Mouse (Mus musculus) intestine, embryonic 15.5 days (tissue): Measurements from ENCODE around the gene Mef2c. TPM values are rescaled to one million over a fixed set of nuclear protein-coding genes. Genes with fewer than 3 reads are reported as not detected.

Experiments
- ATAC-seq: fragments of 200-750 bp; cut with Nextera tagmentation; 2 replicates; pipeline ENCODE4 v1.8.0; 2017; ENCODE audit warnings: moderate TSS enrichment, moderate library complexity
- H3K27ac ChIP-seq: fragments of 300-500 bp; sonication (generic); 2 replicates; pipeline ENCODE4 v1.5.1; 2015; ENCODE audit warnings: mild to moderate bottlenecking, inconsistent platforms
- H3K27me3 ChIP-seq: fragments of 300-500 bp; sonication (generic); replicated peaks from 2 replicates; pipeline ENCODE4 v1.6.1; 2015; ENCODE audit warnings: inconsistent platforms
- H3K36me3 ChIP-seq: fragments of 300-500 bp; sonication (generic); 2 replicates; pipeline ENCODE4 v1.6.1; 2015; ENCODE audit warnings: inconsistent platforms
- H3K4me1 ChIP-seq: fragments of 300-500 bp; sonication (generic); replicated peaks from 2 replicates; pipeline ENCODE4 v1.6.1; 2015; ENCODE audit warnings: inconsistent platforms
- H3K4me2 ChIP-seq: fragments of 300-500 bp; sonication (generic); replicated peaks from 2 replicates; pipeline ENCODE4 v1.6.1; 2015; ENCODE audit warnings: mild to moderate bottlenecking, inconsistent platforms
- H3K4me3 ChIP-seq: fragments of 300-500 bp; sonication (generic); replicated peaks from 2 replicates; pipeline ENCODE4 v1.5.1; 2015; ENCODE audit warnings: inconsistent platforms
- H3K9ac ChIP-seq: fragments of 300-500 bp; sonication (generic); 2 replicates; pipeline ENCODE4 v1.6.1; 2015; ENCODE audit warnings: inconsistent platforms
- H3K9me3 ChIP-seq: fragments of 300-500 bp; sonication (generic); 2 replicates; pipeline ENCODE4 v1.6.1; 2016; ENCODE audit warnings: inconsistent platforms
- WGBS: fragments of 180-500 bp; shearing (Covaris S2); methylation state at CpG from one replicate; pipeline ENCODE4 v1.1.7; 2015; 5-methylcytosine and 5-hydroxymethylcytosine counted together
- polyA plus RNA-seq: library from polyadenylated mRNA; unstranded; fragments of >200 nt; fragmentation: Nextera tagmentation; extraction: Ambion mirVana; gene quantifications from 2 replicates; pipeline ENCODE4 v1.2.1, GENCODE M21; 2015

Mef2c gene
- polyA plus RNA-seq, 1 experiment from 2014 or later, result 39.1 TPM

DNA sequence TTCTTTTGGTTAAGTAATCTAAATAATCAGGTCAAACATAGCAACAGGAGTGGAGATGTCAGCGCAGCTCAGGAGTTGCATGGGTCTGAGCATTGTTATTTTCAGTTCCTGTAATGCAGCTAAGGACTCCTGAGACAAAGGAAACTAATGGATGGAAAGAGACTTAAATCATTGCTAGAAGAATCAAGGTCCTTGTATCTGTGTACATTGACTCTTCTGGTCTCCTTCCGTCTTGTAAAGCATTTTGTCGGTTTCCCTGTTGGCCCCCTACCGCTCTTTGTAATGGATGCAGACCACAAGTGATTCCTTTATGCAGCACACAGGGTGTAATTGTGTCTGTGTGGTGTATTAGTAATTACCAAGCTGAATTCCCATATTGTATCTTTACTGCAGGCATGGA, 101.0 kb downstream of the Mef2c start:
- no peak overlapping the region for H3K27ac ChIP-seq
- no peak overlapping the region for H3K4me3 ChIP-seq
- ATAC-seq, result no peak
- WGBS, result 50% methylated on average over 4 of the region's 4 CpGs
- H3K9me3 ChIP-seq, result no peaks in the 10 kb centered on the region
- no peaks in the 10 kb centered on the region; the same call in 1 of the 2 replicates for H3K4me1 ChIP-seq
- no peak overlapping the region for H3K4me2 ChIP-seq
- H3K9ac ChIP-seq, result no peak overlapping the region
- H3K27me3 ChIP-seq, result no peaks in the 10 kb centered on the region
- H3K36me3 ChIP-seq, result no peaks in the 10 kb centered on the region

DNA sequence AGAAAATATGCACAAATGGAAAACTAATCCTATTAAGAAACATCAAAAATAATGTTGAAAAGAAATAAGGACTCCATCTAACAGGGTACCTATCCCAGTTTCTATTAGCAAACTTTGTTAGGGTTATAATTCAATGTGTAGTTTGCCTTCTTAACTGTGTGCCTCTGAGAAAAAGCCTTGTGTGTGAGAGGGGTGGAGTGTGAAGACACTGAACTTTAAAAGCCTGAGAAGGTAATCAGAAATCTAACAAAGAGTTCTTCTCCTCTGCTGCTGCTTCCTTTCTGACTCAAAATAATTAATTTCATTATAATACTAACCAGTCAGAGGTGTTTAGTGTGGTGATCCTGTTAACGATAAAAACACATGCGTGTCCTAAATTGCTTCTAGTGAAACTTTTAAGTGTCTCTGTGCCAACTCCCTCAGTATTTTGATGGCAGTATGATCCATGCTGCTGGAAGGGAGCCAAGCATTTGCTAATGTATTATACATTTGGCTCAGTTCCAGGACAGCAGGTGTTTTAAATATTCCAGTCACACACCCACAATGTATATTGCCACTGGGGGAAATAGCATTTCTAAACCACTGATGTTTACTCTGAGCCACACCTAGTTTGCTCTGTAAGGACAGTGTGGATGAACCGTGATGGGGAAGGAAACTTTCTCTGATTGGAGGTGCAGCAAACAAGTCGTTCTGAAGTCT, 104.2 kb downstream of the Mef2c start:
- no peak overlapping the region for H3K27ac ChIP-seq

DNA sequence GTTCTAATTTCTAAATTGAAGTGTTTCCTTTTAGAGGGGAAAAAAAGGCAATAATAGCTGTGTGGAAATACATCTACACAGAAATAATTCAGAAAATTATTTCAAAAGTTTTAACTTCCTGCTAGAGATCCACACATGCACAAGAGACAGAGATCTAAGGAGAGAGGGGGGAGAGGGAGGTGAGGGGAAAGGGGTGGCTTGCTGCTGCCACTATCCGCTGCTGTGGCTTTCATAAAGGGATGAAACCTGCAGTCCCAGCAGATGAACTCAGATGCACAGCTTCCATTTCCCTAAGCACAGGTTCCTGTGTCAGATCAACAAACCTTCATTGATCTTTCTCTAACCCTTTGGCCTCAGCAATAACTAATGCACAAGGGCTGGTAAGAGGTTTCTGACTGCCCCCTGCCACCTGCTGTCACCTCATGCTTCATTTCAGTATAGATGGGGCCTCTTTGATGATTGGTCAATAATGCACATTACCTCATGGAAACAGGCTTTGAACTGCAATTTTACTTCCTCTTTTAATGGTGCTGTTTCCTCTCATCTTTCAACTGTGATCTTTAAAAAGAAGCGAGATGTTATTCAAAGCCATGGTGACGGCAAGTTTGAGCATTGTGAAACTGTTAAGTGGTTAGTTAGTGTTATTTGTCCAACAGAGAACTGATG, 105.2 kb downstream of the Mef2c start:
- WGBS, result 69% methylated on average over 3 of the region's 3 CpGs
- H3K4me1 ChIP-seq, result no peaks in the 10 kb centered on the region; the same call in 1 of the 2 replicates
- no peak for ATAC-seq
- no peaks in the 10 kb centered on the region for H3K9me3 ChIP-seq
- H3K4me2 ChIP-seq, result no peak overlapping the region
- H3K9ac ChIP-seq, result no peak overlapping the region
- H3K27ac ChIP-seq, result no peak overlapping the region
- no peaks in the 10 kb centered on the region for H3K27me3 ChIP-seq
- H3K36me3 ChIP-seq, result no peaks in the 10 kb centered on the region
- no peak overlapping the region for H3K4me3 ChIP-seq

More for the DNA sequence above, 104.2 kb downstream of the Mef2c start:
- Histone ChIP-seq H3K9ac (no peak overlapping the region), H3K9me3 (no peaks in the 10 kb centered on the region), H3K4me3 (no peak overlapping the region), H3K36me3 (no peaks in the 10 kb centered on the region), H3K4me2 (no peak overlapping the region), H3K27me3 (no peaks in the 10 kb centered on the region), H3K4me1 (no peaks in the 10 kb centered on the region; the same call in 1 of the 2 replicates)
- ATAC-seq, result peak; percentile 94
- 11% methylated on average over 4 of the region's 4 CpGs for WGBS

DNA sequence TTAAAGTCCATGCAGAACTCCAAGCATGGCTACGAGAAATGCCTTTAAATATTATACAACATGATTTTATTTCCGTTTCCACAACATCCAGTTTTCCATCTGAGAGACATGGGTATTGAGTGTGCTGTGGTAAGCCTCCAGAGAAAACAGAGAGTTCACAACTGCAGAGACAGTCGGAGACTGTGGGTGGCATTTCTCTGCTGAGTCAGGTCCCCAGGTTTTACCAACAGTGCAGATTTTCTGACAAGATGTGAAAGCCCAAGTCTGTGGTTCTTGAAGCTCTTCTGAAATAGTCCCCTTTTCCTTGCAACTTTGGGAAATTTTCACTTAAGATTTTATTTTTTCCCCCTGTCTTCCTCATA, 105.7 kb downstream of the Mef2c start:
- H3K4me1 ChIP-seq, result no peaks in the 10 kb centered on the region; the same call in 1 of the 2 replicates
- no peak overlapping the region for H3K4me3 ChIP-seq
- H3K27me3 ChIP-seq, result no peaks in the 10 kb centered on the region
- H3K36me3 ChIP-seq, result no peaks in the 10 kb centered on the region
- H3K9ac ChIP-seq, result no peak overlapping the region
- no peak overlapping the region for H3K27ac ChIP-seq
- H3K9me3 ChIP-seq, result no peaks in the 10 kb centered on the region
- H3K4me2 ChIP-seq, result no peak overlapping the region
- WGBS, result 73% methylated on average over 3 of the region's 3 CpGs
- ATAC-seq, result no peak

DNA sequence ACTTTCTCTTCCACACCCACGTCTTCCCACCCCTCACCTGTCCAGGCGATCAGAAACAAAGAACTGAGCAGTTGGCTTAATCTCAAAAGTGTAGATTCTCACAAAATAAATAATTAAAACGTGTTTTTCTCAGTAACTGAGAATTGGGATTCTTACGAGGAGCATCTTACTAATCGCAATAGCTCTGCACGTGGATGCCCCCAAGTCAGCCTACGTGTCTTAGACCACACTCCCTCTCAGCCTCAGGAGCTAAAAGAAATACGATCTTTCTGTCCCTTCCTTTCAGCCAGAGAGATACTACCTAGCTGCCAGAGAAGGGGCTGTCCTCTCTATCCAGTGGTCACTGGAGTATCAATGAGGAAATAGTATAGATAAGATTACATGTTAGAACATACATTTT, 106.3 kb downstream of the Mef2c start:
- H3K36me3 ChIP-seq, result no peaks in the 10 kb centered on the region
- 82% methylated on average over 8 of the region's 8 CpGs for WGBS

DNA sequence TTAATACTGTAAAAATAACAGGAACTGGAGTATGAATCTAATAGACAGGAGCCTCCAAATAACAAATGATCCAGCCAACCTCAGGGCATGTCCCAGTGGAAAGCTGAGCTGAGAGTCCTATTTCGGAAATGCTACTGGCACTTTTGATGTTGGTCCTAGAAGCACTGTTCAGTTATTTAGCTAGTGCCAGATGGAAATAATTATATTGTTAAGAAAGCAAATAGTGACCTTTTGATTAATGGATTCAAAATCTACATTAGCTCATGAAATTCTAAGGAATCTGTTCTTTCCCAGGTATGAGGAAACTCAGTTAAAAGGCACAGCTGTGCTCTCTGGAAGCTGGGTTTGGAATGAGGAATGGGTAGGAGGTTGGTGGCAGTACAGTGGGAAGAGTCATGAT, 108.4 kb downstream of the Mef2c start:
- Histone ChIP-seq H3K9me3 (no peaks in the 10 kb centered on the region), H3K4me3 (no peak overlapping the region), H3K27ac (no peak overlapping the region), H3K27me3 (no peaks in the 10 kb centered on the region), H3K4me1 (no peaks in the 10 kb centered on the region; the same call in 1 of the 2 replicates), H3K36me3 (no peaks in the 10 kb centered on the region), H3K9ac (no peak overlapping the region), H3K4me2 (no peak overlapping the region)
- WGBS, result 82% methylated on average over 1 of the region's 1 CpGs
- ATAC-seq, result no peak

More for the DNA sequence above, 106.3 kb downstream of the Mef2c start:
- ATAC-seq, result no peak
- H3K9ac ChIP-seq, result no peak overlapping the region
- no peaks in the 10 kb centered on the region for H3K9me3 ChIP-seq
- no peak overlapping the region for H3K27ac ChIP-seq
- H3K4me1 ChIP-seq, result no peaks in the 10 kb centered on the region; the same call in 1 of the 2 replicates
- no peak overlapping the region for H3K4me2 ChIP-seq
- H3K4me3 ChIP-seq, result no peak overlapping the region
- no peaks in the 10 kb centered on the region for H3K27me3 ChIP-seq

DNA sequence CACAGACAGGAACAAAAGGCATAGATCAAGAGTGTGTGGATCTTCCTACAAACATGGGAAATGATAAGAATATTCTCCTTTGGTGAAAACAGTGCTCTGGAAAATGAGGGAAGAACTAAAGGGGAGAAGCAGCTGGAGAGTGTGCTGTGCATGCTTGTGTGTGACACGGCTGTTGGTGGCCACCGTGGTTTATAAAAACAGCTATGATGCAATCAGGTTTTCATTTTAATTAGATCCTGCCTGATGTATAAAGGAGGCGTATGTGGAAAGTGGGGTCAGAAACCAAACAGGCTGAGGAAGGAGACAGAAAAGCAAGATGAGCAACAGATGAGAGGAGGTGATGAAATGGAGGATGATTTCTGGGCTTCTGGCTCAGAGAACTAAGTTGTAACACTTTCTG, 112.0 kb downstream of the Mef2c start:
- H3K9ac ChIP-seq, result no peak overlapping the region
- H3K36me3 ChIP-seq, result no peaks in the 10 kb centered on the region
- no peaks in the 10 kb centered on the region for H3K9me3 ChIP-seq
- no peak overlapping the region for H3K4me3 ChIP-seq
- H3K4me2 ChIP-seq, result no peak overlapping the region
- no peak overlapping the region for H3K27ac ChIP-seq
- 79% methylated on average over 3 of the region's 3 CpGs for WGBS
- ATAC-seq, result no peak
- no peaks in the 10 kb centered on the region for H3K4me1 ChIP-seq
- H3K27me3 ChIP-seq, result no peaks in the 10 kb centered on the region

DNA sequence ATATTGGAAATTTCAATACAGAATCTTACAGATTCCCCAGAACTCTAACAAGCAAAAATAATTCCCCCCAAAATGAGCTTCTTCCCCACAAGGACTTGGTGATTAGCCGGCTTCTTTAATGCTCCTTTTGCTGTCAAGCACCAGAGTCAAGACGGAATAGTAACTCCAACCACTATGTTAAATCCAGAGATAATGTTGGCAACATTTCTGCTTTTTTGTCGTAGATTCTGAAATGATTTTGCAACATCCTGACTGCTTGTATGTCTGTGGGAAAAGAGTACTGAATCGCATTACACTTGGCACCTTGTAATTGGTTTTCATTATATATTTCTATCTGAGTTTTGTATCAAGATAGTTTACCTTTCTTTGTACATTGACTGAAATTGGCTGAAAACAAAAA, 120.8 kb downstream of the Mef2c start:
- no peaks in the 10 kb centered on the region for H3K36me3 ChIP-seq
- WGBS, result 85% methylated on average over 4 of the region's 4 CpGs
- ATAC-seq, result no peak

DNA sequence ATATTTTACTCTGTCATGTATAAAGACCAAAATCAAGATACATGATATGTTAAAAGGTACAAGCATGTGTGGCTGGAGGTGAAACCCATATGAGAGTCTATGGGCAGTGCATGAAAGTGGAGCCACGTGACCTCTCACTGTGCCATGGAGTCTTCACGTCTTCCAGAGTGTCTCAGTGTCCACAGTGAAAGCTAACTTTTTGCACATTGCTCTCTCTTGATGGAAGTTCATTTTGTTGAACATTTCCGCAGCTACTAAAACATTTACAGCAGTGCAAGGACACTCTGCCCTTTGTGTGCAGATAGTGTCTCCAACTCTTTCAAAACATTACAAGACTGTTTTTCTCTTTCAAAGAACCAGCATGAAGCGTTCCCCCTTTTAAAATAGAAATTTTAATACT, 123.6 kb downstream of the Mef2c start:
- H3K36me3 ChIP-seq, result no peaks in the 10 kb centered on the region
- H3K4me3 ChIP-seq, result no peak overlapping the region
- H3K27ac ChIP-seq, result no peak overlapping the region
- 87% methylated on average over 4 of the region's 4 CpGs for WGBS
- H3K4me2 ChIP-seq, result no peak overlapping the region
- no peaks in the 10 kb centered on the region for H3K4me1 ChIP-seq
- no peak overlapping the region for H3K9ac ChIP-seq
- no peak for ATAC-seq
- no peaks in the 10 kb centered on the region for H3K27me3 ChIP-seq
- no peaks in the 10 kb centered on the region for H3K9me3 ChIP-seq

More for the DNA sequence above, 120.8 kb downstream of the Mef2c start:
- Histone ChIP-seq H3K27ac (no peak overlapping the region), H3K27me3 (no peaks in the 10 kb centered on the region), H3K4me1 (no peaks in the 10 kb centered on the region), H3K9me3 (no peaks in the 10 kb centered on the region), H3K4me2 (no peak overlapping the region), H3K9ac (no peak overlapping the region), H3K4me3 (no peak overlapping the region)

DNA sequence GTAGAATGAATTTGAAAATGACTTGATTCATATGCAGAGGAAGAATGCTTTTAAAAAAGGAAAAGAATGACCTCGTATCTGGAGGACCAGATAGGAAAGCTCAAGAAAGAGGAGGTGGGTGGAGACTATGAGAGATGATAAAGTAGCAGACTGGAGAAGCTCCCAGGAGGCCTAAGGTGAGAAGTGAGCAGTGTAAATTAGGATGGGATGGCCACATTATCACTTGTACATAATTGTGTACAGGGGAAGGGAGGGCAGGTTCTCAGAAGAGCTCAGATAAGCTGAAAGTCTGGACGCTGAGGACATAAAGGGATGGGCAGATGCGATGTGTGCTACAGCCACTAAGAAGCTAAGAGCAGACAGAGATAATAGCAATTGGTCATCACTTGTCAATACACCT, 124.3 kb downstream of the Mef2c start:
- Histone ChIP-seq H3K9me3 (no peaks in the 10 kb centered on the region), H3K4me3 (no peak overlapping the region), H3K9ac (no peak overlapping the region), H3K36me3 (no peaks in the 10 kb centered on the region), H3K27ac (no peak overlapping the region), H3K27me3 (no peaks in the 10 kb centered on the region), H3K4me2 (no peak overlapping the region), H3K4me1 (no peaks in the 10 kb centered on the region)
- no peak for ATAC-seq
- 81% methylated on average over 3 of the region's 3 CpGs for WGBS

DNA sequence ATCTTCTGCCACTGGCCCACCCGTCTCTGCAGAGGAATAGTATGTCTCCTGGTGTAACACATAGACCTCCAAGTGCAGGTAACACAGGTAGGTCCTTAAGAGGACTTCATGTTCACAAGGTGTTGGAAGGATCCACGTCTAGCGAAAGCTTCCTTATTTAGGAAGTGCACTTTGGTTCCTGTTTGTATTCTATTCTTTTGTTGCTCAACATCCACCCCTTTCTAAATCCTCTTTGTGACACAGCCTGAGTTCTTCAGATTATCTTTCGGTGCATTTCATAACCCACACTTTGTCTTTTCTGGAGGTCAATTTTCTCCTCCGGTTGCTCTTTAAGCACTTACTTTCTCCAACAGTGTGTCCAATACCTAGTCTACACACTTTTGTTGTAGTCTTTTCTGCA, 129.3 kb downstream of the Mef2c start:
- H3K27me3 ChIP-seq, result no peaks in the 10 kb centered on the region
- no peaks in the 10 kb centered on the region for H3K36me3 ChIP-seq
- H3K9ac ChIP-seq, result no peak overlapping the region
- no peak overlapping the region for H3K27ac ChIP-seq
- no peaks in the 10 kb centered on the region for H3K9me3 ChIP-seq
- ATAC-seq, result no peak
- H3K4me1 ChIP-seq, result no peaks in the 10 kb centered on the region
- WGBS, result 91% methylated on average over 5 of the region's 5 CpGs
- no peak overlapping the region for H3K4me2 ChIP-seq
- H3K4me3 ChIP-seq, result no peak overlapping the region

DNA sequence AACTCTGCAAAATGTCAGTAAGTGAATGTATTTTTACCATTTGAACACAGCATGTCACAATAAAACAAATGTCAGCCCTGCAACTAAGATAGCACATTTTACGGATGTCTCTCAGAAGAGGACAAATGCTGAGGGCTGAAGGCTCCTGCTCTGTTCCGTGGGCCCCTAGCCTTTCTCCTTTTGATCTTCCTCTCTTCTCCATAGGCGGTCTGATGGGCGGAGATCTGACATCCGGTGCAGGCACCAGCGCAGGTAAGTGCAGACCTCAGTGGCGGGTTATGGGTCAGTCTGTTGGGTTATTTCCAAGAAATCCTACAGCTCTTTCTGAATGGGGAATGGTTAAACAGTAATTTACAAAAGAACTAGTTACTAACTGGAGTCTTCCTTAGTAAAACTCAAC, 131.4 kb downstream of the Mef2c start:
- Histone ChIP-seq H3K4me2 (no peak overlapping the region), H3K4me3 (no peak overlapping the region), H3K27me3 (no peaks in the 10 kb centered on the region), H3K27ac (no peak overlapping the region), H3K9me3 (no peaks in the 10 kb centered on the region), H3K9ac (no peak overlapping the region), H3K36me3 (no peaks in the 10 kb centered on the region), H3K4me1 (no peaks in the 10 kb centered on the region)
- WGBS, result 48% methylated on average over 7 of the region's 7 CpGs
- no peak for ATAC-seq

DNA sequence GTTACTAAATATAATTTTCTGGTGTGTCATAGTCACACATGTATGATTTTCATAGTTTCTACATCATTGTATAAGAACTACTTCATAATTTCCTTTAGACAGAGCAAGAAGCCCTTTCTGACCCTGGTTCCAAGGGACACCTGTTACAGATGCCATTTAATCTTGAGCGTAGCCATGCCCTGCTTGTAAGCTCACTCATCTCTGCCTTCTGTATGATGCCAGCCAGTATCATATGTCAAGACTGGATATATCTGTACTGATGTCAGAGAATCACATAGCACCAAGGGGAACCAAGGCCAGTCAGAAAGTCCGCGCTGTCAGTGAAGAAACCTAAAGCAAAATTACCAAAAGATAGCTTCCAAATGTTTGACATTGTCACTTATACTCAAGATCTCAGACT, 133.8 kb downstream of the Mef2c start:
- H3K27ac ChIP-seq, result no peak overlapping the region
- no peak overlapping the region for H3K9ac ChIP-seq
- no peak overlapping the region for H3K4me3 ChIP-seq
- no peaks in the 10 kb centered on the region for H3K9me3 ChIP-seq
- no peaks in the 10 kb centered on the region for H3K27me3 ChIP-seq
- no peak overlapping the region for H3K4me2 ChIP-seq
- ATAC-seq, result no peak
- H3K36me3 ChIP-seq, result no peaks in the 10 kb centered on the region
- H3K4me1 ChIP-seq, result no peaks in the 10 kb centered on the region
- WGBS, result 95% methylated on average over 3 of the region's 3 CpGs
